10 mouse cellular contexts compared by ENCODE assay signal in genomic region chr17:5298891-5299559, GRCm38 (mm10).
DNase-seq lines count a peak whose midpoint lies in the region; ATAC-seq and TF ChIP-seq lines count a peak whose summit lies in the region.
"Had no signal": no experiment of that assay in that cellular context is flagged by ENCODE, and none has a peak within 500 bp of the region (broad histone marks: within the 10 kb centered on the region; RNA-seq: fewer than 3 reads in every experiment).

No protein-coding gene starts in this region.

- H3K27ac ChIP-seq in kidney, adult 2 months (ENCODE audit: insufficient read depth, low read depth, low read length), result no peak overlapping the region
- H3K27ac ChIP-seq in spleen, adult 2 months (ENCODE audit: insufficient read depth, low read length), result peak overlapping the region; percentile 64; the same call in 1 of the 2 replicates
- H3K27ac ChIP-seq: liver, embryonic 14.5 days had no signal

- no peaks in the 10 kb centered on the region for H3K27me3 ChIP-seq in kidney, adult 2 months (replicated peaks; ENCODE audit: control insufficient read depth, insufficient read depth, low read length)
- H3K27me3 ChIP-seq in spleen, adult 2 months (ENCODE audit: control insufficient read depth, insufficient read depth, low read length), result no peaks in the 10 kb centered on the region

- H3K4me3 ChIP-seq in kidney, adult 2 months (ENCODE audit: insufficient read depth, low read depth, low read length), result no peak overlapping the region
- H3K4me3 ChIP-seq in spleen, adult 2 months (ENCODE audit: extremely low read depth, insufficient read depth, insufficient read length), result no peak overlapping the region

- ATAC-seq in granulocyte monocyte progenitor cell, adult 5-6 weeks (replicated peaks; ENCODE audit: poor library complexity, severe bottlenecking), result no peak

- TF ChIP-seq CTCF in kidney, adult 2 months (conservative IDR thresholded peaks at IDR 0.05; ENCODE audit: insufficient read depth, insufficient read length, low read depth, low read length), result no peak
- TF ChIP-seq CTCF in spleen, adult 2 months (IDR thresholded peaks at IDR 0.05; ENCODE audit: extremely low read depth, insufficient read depth, insufficient read length, insufficient replicate concordance), result no peak

- no peak for TF ChIP-seq POLR2A in kidney, adult 2 months (IDR thresholded peaks at IDR 0.05; ENCODE audit: low read depth, low read length)
- TF ChIP-seq POLR2A in spleen, adult 2 months (IDR thresholded peaks at IDR 0.05; ENCODE audit: low read depth, low read length), result no peak

- peak; percentile 67 for DNase-seq in cerebellum, adult 11-12 months
- DNase-seq in cerebellum, adult 9-10 months, result no peak
- DNase-seq in kidney, adult 2 months, result peak; percentile 50
- DNase-seq in kidney, postnatal 4 days, result no peak
- DNase-seq in spleen, adult 2 months (ENCODE audit: low read depth in 1 of 2, low spot score in 2 of 2), result no peak
- no peak for DNase-seq in spleen, postnatal 10 days (ENCODE audit: low spot score in 2 of 2)
- no peak for DNase-seq in frontal cortex, postnatal 14 days (ENCODE audit: low spot score in 2 of 2)
- DNase-seq: B cell, adult 2 months had no signal

- peaks cover 17% of the 10 kb centered on the region; the same call in 1 of the 2 replicates for H3K4me1 ChIP-seq in kidney, adult 2 months (ENCODE audit: control insufficient read depth, insufficient read depth, low read length)
- H3K4me1 ChIP-seq in spleen, adult 2 months (ENCODE audit: control insufficient read depth, insufficient read depth, insufficient read length), result peaks cover 37% of the 10 kb centered on the region; the same call in 1 of the 2 replicates

- WGBS in kidney, adult 2 months, result 65% methylated on average over 5 of the region's 5 CpGs
- WGBS in spleen, adult 2 months, result 70% methylated on average over 5 of the region's 5 CpGs

- H3K36me3 ChIP-seq in kidney, adult 2 months (ENCODE audit: control insufficient read depth, insufficient read depth, low read length), result no peaks in the 10 kb centered on the region
- peaks cover 3% of the 10 kb centered on the region; the same call in 1 of the 2 replicates for H3K36me3 ChIP-seq in spleen, adult 2 months (ENCODE audit: control insufficient read depth, insufficient read depth, low read length)

Comparison
In these comparisons a context has a peak if more than half of its experiments do, and no peak if none do; other contexts are left out.
1. DNase-seq: peak in cerebellum, adult 11-12 months (single experiment) and kidney, adult 2 months (single experiment); none in cerebellum, adult 9-10 months (single experiment), kidney, postnatal 4 days (0 of 2), spleen, adult 2 months (0 of 2), spleen, postnatal 10 days (0 of 2) and frontal cortex, postnatal 14 days (0 of 2).